Mouse (Mus musculus): ENCODE data around the gene Zfp14. TPM values are rescaled to one million over a fixed set of nuclear protein-coding genes. Genes with fewer than 3 reads are reported as not detected.

Zfp14 gene
- polyA plus RNA-seq, 1 experiment: 4.9 TPM

GRCm38 (mm10) chr7:30089405-30089804 is 38.2 kb upstream of the Zfp14 start:
- Histone ChIP-seq H3K4me1 (ENCODE audit: control insufficient read depth, insufficient read depth, low read length) (peaks cover 3% of the 10 kb centered on the region; the same call in 1 of the 2 replicates), H3K4me3 (replicated peaks; ENCODE audit: extremely low read depth, low read depth, low read length) (no peak overlapping the region)
- no peak for TF ChIP-seq CTCF (IDR thresholded peaks at IDR 0.05; ENCODE audit: insufficient read depth, low read length)
- TF ChIP-seq POLR2A (IDR thresholded peaks at IDR 0.05; ENCODE audit: borderline replicate concordance, extremely low read depth, low read depth, low read length): no peak
- 21% methylated on average over 6 of the region's 6 CpGs for WGBS
- no peak for DNase-seq

- Histone ChIP-seq H3K4me1 (ENCODE audit: control insufficient read depth, insufficient read depth, low read length) (no peaks in the 10 kb centered on the region), H3K4me3 (replicated peaks; ENCODE audit: extremely low read depth, low read depth, low read length) (no peak overlapping the region)
- 79% methylated on average over 9 of the region's 9 CpGs for WGBS
- TF ChIP-seq CTCF (IDR thresholded peaks at IDR 0.05; ENCODE audit: insufficient read depth, low read length) (no peak), POLR2A (IDR thresholded peaks at IDR 0.05; ENCODE audit: borderline replicate concordance, extremely low read depth, low read depth, low read length) (no peak)
- DNase-seq: no peak
Measured at GRCm38 (mm10) chr7:30086524-30086923, 35.3 kb upstream of the Zfp14 start.

GRCm38 (mm10) chr7:30072146-30073028 is 21.2 kb upstream of the Zfp14 start, which contains the start of gene Zfp82:
TSS of gene Zfp82 (minus strand) at chr7:30072900.
- Histone ChIP-seq H3K4me3 (replicated peaks; ENCODE audit: extremely low read depth, low read depth, low read length) (peak within 1 kb of the TSS; percentile 93), H3K4me1 (ENCODE audit: control insufficient read depth, insufficient read depth, low read length) (peaks cover 3% of the 10 kb centered on the region; the same call in 1 of the 2 replicates)
- TF ChIP-seq POLR2A (IDR thresholded peaks at IDR 0.05; ENCODE audit: borderline replicate concordance, extremely low read depth, low read depth, low read length): peak; percentile 53; the same call in 1 of the 2 replicates
- TF ChIP-seq CTCF (IDR thresholded peaks at IDR 0.05; ENCODE audit: insufficient read depth, low read length): no peak
- DNase-seq: peak; percentile 74
- WGBS: under 1% methylated on average over 50 of the region's 50 CpGs

- TF ChIP-seq CTCF (IDR thresholded peaks at IDR 0.05; ENCODE audit: insufficient read depth, low read length): no peak
- TF ChIP-seq POLR2A (IDR thresholded peaks at IDR 0.05; ENCODE audit: borderline replicate concordance, extremely low read depth, low read depth, low read length): no peak
- Histone ChIP-seq H3K4me3 (replicated peaks; ENCODE audit: extremely low read depth, low read depth, low read length) (no peak overlapping the region), H3K4me1 (ENCODE audit: control insufficient read depth, insufficient read depth, low read length) (no peaks in the 10 kb centered on the region)
- 82% methylated on average over 5 of the region's 5 CpGs for WGBS
- DNase-seq: no peak
Measured at GRCm38 (mm10) chr7:30064622-30065021, 13.4 kb upstream of the Zfp14 start.

- no peak for TF ChIP-seq CTCF (IDR thresholded peaks at IDR 0.05; ENCODE audit: insufficient read depth, low read length)
- no peak for TF ChIP-seq POLR2A (IDR thresholded peaks at IDR 0.05; ENCODE audit: borderline replicate concordance, extremely low read depth, low read depth, low read length)
- Histone ChIP-seq H3K4me1 (ENCODE audit: control insufficient read depth, insufficient read depth, low read length) (no peaks in the 10 kb centered on the region), H3K4me3 (replicated peaks; ENCODE audit: extremely low read depth, low read depth, low read length) (no peak overlapping the region)
- peak; percentile 9 for DNase-seq
- 89% methylated on average over 5 of the region's 5 CpGs for WGBS
Measured at GRCm38 (mm10) chr7:30062478-30062877, 11.3 kb upstream of the Zfp14 start.

- Histone ChIP-seq H3K4me3 (replicated peaks; ENCODE audit: extremely low read depth, low read depth, low read length) (no peak overlapping the region), H3K4me1 (ENCODE audit: control insufficient read depth, insufficient read depth, low read length) (no peaks in the 10 kb centered on the region)
- DNase-seq: no peak
- no peak for TF ChIP-seq POLR2A (IDR thresholded peaks at IDR 0.05; ENCODE audit: borderline replicate concordance, extremely low read depth, low read depth, low read length)
- TF ChIP-seq CTCF (IDR thresholded peaks at IDR 0.05; ENCODE audit: insufficient read depth, low read length): no peak
- WGBS: 86% methylated on average over 6 of the region's 6 CpGs
Measured at GRCm38 (mm10) chr7:30060341-30060740, 9.2 kb upstream of the Zfp14 start.

GRCm38 (mm10) chr7:30053591-30053990 is 2.4 kb upstream of the Zfp14 start:
- 12% methylated on average over 3 of the region's 3 CpGs for WGBS
- Histone ChIP-seq H3K4me3 (replicated peaks; ENCODE audit: extremely low read depth, low read depth, low read length) (no peak overlapping the region), H3K4me1 (ENCODE audit: control insufficient read depth, insufficient read depth, low read length) (no peaks in the 10 kb centered on the region; the same call in 1 of the 2 replicates)
- TF ChIP-seq CTCF (IDR thresholded peaks at IDR 0.05; ENCODE audit: insufficient read depth, low read length) (no peak), POLR2A (IDR thresholded peaks at IDR 0.05; ENCODE audit: borderline replicate concordance, extremely low read depth, low read depth, low read length) (no peak)
- DNase-seq: no peak

GRCm38 (mm10) chr7:30048126-30048525 is 3.1 kb downstream of the Zfp14 start:
- 69% methylated on average over 4 of the region's 4 CpGs for WGBS
- DNase-seq: no peak
- Histone ChIP-seq H3K4me1 (ENCODE audit: control insufficient read depth, insufficient read depth, low read length) (no peaks in the 10 kb centered on the region; the same call in 1 of the 2 replicates), H3K4me3 (replicated peaks; ENCODE audit: extremely low read depth, low read depth, low read length) (no peak overlapping the region)
- TF ChIP-seq CTCF (IDR thresholded peaks at IDR 0.05; ENCODE audit: insufficient read depth, low read length): no peak
- TF ChIP-seq POLR2A (IDR thresholded peaks at IDR 0.05; ENCODE audit: borderline replicate concordance, extremely low read depth, low read depth, low read length): no peak

GRCm38 (mm10) chr7:30044354-30044753 is 6.8 kb downstream of the Zfp14 start:
- TF ChIP-seq CTCF (IDR thresholded peaks at IDR 0.05; ENCODE audit: insufficient read depth, low read length) (no peak), POLR2A (IDR thresholded peaks at IDR 0.05; ENCODE audit: borderline replicate concordance, extremely low read depth, low read depth, low read length) (no peak)
- Histone ChIP-seq H3K4me3 (replicated peaks; ENCODE audit: extremely low read depth, low read depth, low read length) (no peak overlapping the region), H3K4me1 (ENCODE audit: control insufficient read depth, insufficient read depth, low read length) (no peaks in the 10 kb centered on the region)
- no peak for DNase-seq
- WGBS: 57% methylated on average over 9 of the region's 9 CpGs

- DNase-seq: no peak
- 93% methylated on average over 12 of the region's 12 CpGs for WGBS
- no peak for TF ChIP-seq POLR2A (IDR thresholded peaks at IDR 0.05; ENCODE audit: borderline replicate concordance, extremely low read depth, low read depth, low read length)
- no peak for TF ChIP-seq CTCF (IDR thresholded peaks at IDR 0.05; ENCODE audit: insufficient read depth, low read length)
- H3K4me3 ChIP-seq (replicated peaks; ENCODE audit: extremely low read depth, low read depth, low read length): no peak overlapping the region
- no peaks in the 10 kb centered on the region for H3K4me1 ChIP-seq (ENCODE audit: control insufficient read depth, insufficient read depth, low read length)
Measured at GRCm38 (mm10) chr7:30034331-30034730, 16.8 kb downstream of the Zfp14 start.

All from lung, adult 2 months (tissue).